Mouse (Mus musculus): Measurements from ENCODE around the gene Qser1. TPM values are rescaled to one million over a fixed set of nuclear protein-coding genes. Genes with fewer than 3 reads are reported as not detected.
A peak's percentile ranks its signal among the peaks of the same experiment; 100 is the strongest.
"Not testable (repeated sequence)": the region's sequence is repeated elsewhere in the genome, so short reads cannot be mapped to it uniquely, and the experiment has no call there.

The Qser1 gene
- total RNA-seq, 2 experiments from 2014 or later: 50.3 to 58.0 TPM

DNA sequence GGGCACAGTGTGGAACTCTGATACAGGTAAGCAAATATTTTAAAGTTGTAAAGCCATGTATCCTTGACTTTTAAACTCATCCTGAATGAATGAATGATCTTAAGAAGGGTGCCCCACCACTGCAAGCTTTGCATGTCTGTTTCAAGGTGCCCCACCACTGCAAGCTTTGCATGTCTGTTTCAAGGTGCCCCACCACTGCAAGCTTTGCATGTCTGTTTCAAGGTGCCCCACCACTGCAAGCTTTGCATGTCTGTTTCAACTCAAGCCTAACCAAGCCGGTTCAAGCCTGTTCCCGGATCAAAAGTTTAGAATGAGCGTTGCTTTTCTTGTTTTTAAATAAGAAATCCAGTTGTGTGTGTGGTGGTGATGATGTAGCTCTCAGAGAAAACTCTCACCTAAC is 2.2 kb upstream of the Qser1 start:
- intact Hi-C loops (cut with DNase I); DNase-seq: not testable (repeated sequence)

DNA sequence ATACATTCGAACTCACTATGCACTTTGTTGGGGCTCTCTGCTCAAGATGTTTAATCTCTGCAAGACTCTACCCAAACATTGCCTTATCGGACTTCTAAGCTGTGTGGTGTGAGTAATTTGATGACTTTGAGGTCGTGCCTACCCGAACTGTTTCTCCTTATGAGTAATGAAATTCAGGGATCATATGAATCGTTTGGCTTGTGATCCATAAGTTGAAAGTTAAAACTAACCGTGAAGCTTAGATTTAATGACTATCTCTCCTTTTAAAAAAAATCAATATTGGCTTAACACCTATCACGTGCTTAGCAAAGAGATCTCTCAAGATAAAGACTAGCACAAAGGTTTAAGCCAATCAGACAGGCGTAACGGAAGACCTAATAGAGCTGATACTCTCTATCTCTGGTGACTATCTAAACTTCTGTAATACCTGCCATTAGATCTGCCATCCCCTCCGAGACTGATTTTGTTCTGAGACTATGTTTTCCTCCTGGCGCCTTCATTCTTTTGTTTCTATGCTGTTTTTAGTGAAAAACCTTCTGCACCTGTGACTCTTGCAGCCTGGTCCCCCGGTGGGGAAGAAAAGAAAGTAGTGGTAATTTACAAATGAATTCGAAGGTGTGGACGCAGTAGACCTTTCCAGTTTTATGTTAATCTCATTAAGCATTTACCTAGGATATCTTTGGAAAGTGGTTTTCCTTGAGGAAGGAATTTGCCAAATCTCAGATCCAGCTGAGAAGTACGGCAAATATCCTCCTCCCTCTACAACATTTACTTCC is 1.2 kb upstream of the Qser1 start:
- intact Hi-C loops (cut with DNase I): no loop called here

DNA sequence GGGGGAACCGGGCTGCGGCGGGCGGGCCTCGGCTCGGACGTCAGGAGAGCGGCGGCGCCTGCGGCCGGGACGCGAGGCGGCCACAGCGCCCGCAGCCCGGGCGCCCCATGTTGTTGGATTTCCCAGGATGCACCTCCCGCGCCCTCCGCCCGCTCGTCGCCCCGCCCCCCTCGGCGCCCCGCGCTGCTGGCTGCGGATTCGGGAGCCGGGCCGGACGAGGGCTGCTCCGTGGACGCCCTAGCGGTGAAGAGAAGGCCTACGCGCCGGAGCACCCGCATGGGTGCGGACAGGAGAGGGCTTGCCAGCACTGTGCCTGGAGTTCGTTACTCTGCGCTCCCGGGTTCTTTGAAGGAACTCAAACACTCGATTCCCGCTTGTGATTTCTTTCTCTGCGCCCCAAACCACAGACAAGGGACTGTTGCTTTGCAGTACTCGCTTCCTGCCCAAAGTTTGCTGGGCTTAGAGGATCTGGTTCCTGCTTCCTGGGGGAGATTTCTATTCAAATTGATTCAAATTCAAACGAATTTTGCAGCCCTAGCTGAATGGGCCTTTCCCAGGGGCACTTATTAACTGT is 393 bp upstream of the Qser1 start:
- intact Hi-C loops (cut with DNase I): no loop called here
- peak; percentile 87 to 89 for DNase-seq

More for the DNA sequence above, 1.2 kb upstream of the Qser1 start:
- no peak for DNase-seq

DNA sequence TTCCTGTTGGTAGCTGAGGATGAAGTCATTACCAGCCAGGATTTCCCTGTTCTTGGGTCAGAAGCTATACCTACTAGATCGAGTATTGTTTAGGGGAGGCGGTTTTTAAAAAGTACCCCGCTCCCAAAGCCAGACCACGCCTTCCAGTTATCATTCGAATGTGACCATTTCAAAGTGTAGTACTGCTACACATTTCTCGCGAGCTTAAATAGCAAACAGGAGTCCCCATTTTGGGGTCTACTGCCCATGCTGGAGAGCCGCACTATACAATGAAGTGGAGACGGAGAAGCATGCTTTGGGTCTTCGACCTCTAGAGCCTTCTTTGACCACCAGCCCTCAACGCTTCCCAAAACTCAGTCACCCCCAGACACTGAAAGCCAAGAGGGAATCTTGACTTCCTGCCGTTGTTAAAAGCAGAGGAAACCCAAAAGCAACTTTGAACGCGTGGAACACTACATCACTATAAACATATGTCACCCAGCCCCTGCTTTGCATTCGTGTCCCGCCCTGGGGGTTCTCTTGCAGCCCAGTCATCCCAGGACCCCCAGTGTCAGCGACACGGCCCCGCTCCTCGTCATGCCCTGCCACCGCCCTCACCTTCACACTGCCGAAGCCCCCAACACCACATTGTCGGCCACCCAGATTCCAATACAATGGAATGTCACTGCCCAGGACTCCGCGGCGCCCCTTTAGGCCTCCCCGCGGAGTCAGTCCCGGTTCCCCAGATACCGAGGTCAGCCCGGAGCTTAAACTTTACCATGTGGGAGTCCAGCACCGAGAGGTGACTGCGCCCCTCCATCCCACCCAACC is 794 bp downstream of the Qser1 start:
- intact Hi-C loops (cut with DNase I): no loop called here
- DNase-seq: peak in 1 of 2 experiments; percentile 32

DNA sequence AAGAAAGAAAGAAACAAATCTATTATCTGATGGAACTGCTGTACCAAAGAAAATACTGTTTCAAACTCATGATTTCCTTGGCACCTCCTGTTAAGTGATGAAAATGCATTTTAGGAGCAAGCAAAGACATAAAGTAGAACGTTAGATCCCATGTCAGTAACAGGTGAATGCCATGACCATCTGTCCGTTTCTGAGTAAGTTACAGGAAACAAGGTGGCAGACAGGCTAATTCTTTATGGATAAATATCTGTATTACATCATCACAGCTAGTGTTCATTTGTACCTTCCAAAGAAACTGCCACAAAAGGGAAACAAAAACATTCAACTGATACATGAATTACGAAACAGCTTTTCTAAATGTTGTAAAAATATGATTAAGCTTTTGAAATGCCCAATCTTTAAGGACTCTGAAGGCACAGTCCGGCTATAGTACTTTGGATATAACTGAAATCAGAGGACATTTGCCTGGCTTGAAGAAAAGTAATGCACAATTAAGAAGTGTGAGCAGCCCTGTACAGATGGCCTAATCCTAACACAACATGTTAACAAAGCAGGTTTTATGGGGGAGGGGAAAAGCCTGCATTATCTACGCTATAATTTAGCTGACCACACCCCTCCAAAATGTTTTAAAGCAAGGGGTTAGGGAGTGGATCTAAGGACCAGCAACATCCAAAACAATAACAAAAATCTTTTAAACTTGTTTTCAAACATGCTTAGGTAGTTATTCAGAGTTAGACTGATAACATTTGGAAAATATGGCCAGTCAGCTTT is 2.2 kb downstream of the Qser1 start:
- intact Hi-C loops (cut with DNase I): no loop called here
- no peak for DNase-seq

DNA sequence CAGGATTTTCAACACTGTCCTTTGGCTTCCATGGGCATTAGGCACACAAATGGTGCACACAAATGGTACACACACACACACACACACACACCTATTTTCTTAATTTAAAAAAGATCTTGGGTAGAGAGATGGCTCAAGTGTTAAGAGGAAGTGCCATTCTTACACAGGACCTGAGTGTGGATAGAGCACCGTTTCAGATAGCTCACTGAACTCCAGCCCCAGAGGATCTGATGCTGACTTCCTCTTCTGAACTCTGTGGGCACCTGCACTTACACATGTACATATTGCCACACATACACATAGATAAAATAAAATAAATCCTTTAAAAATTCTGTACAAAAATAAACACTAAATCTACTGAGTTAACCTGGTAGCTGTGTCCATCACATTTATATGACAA is 11.1 kb downstream of the Qser1 start:
- intact Hi-C loops (cut with DNase I): no loop called here
- DNase-seq: no peak

DNA sequence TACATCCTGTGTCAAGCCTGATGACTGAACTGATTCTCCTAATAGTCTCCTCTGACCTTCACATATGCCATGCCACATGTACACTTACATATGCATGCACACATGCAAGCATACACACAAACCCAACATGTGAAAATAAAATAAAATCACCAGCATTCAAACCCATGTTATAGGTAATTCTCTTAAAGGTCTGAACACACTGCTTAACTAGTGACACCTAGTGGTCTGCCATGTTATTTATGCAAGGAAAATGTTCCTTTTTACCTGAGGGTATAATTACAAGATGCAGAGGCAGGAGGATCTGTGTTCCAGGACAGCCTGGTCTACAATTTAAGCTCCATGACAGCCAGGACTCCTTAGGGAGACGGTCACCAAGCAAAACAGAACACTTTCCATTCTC is 41.8 kb downstream of the Qser1 start:
- DNase-seq: no peak
- intact Hi-C loops (cut with DNase I): loop anchor here (2.0 kb wide), 1 partner anchor 90 kb away; no protein-coding TSS in a partner anchor

DNA sequence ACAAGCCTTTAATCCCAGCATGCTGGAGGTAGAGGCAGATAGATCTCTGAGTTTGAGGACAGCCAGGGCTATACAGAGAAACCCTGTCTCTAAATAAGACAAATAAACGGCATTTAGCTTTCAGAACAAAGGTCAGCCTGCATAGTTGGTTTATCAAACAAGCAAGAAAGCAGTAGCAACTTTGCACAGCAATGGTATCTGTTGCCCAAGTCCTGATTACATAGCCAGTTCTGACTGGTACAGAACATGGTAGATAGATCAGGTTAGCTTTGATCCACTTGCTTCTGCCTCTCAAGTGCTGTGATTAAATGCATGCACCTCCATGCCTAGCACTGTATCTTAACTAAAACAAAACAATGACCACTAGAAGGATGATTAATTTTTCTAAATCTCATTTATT is 47.9 kb downstream of the Qser1 start:
- intact Hi-C loops (cut with DNase I): no loop called here
- no peak for DNase-seq

DNA sequence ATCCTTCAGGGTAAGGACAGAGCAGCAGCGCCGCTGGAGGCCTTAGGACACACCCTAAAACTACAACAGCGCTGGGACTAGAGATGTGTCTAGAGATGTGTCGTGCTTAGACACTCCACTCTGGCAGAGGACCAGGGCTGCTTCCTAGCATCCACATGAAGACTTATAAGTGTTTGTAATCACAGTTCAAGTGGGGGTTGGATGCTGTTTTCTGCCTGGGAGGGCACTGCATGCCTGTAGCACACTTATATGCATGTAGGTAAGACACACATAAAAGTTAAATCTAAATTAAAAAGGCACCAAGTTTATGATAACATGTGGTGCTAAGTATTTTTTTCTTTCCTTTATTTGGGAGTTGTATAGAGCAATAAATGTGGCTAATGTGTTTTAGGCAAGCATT is 52.5 kb downstream of the Qser1 start:
- DNase-seq: no peak
- intact Hi-C loops (cut with DNase I): no loop called here

DNA sequence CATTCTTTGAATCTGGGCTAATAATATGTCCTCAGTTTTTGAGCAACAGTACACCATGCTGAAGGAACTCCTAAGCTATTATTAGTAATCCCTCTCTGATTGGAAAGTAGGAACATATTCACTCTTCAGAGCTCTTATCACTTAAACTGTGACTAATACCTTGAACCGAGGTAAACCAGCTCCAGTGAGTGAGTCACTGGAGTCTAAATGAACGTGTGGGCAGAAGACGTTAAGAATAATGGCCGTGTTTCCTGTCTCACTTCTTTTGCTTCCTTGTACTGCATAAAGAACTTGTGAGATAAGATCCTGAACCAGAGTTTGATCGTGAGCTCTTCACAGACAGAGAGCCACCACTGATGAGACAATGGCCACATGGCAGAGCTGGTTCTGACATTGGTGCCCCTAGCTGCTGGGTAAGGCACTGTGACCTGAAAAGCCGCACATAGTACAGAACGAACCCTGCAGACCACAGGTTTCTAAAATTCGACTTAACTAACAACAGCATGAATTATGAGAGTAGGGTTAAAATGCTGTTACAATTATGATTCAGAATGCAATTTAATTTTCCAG is 53.3 kb downstream of the Qser1 start:
- intact Hi-C loops (cut with DNase I): no loop called here
- no peak for DNase-seq

DNA sequence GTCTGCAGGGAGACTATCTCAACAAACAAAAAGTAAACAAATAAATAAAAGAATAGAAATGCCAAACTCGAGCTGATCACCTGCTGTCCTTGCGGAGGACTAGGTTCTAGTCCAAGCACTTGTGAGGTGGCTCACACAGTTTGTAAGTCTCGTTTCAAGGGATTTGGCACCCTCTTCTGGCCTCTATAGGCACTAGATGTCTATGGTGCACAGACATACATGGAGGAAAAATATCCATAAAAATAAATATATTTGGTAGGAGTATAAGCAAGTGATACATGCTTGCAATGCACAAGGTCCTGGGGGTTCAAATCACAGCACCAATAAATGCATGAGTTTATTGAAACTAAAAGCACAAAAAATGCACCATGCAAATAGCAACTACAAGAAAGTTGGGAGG is 65.9 kb downstream of the Qser1 start:
- no peak for DNase-seq
- intact Hi-C loops (cut with DNase I): loop anchor here (5.0 kb wide), 1 partner anchor 63 kb away; no protein-coding TSS in a partner anchor

DNA sequence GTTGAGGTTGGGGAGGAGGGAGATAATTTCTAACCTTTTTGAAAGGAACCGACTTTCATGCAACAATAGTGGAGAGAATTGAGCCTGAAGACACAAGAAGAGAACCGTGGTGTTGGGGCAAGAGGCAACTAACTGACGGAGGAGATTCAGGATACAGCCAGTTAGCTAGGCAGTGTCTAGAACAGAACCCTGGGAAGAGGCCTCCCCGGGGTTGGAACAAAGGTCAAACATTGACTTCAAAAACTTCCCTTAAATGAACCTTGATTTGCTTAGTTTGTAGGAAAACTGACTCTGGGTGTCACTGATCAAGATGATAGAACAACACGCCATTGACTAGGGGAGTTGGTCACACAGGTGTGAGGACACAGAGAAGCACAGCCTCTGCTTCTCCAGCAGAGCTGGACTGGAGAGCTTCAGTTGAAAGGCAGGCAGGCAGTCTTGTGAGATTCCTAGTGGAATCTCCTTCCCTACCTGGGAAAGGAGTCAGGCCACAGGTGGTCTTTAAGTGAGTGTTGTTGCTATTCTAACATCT is 67.8 kb downstream of the Qser1 start:
- intact Hi-C loops (cut with DNase I): no loop called here
- no peak for DNase-seq

DNA sequence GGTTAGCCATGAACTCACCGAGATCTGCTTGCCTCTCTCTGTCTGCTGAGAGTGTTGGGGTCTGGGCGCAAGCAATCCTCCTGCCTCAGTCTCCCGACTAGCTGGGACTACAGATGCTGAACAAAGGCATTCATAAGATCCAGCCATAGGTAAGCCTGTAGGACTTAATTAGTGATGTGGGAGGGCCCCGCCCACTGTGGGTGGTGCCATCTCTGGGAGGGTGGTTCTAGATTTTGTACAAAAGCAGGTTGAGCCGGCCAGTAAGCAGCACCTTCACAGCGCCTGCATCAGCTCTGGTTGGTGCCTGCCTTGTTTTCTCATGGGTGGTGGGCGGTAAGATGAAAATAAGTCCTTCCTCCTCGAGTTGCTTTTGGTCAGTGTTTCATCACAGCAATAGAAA is 70.3 kb downstream of the Qser1 start:
- no peak for DNase-seq
- intact Hi-C loops (cut with DNase I): no loop called here

DNA sequence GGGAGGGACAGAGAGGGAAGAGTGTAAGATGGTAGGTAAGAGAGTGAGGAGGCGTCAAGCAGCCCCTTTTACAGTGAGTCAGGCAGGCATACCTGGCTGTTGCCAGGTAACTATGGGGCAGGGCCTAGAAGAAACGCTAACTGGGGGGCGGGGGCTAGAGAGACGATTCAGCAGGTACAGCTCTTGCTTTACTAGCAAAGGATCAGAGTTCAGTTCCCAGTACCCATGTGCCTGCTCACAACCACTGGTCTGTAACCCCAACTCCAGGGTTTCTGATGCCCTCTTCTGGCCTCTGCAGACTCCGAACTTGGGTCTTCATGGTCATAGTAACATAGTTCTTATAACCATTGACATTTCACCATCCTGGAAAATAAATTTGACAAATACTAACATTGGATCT is 72.6 kb downstream of the Qser1 start:
- DNase-seq: no peak
- intact Hi-C loops (cut with DNase I): no loop called here

DNA sequence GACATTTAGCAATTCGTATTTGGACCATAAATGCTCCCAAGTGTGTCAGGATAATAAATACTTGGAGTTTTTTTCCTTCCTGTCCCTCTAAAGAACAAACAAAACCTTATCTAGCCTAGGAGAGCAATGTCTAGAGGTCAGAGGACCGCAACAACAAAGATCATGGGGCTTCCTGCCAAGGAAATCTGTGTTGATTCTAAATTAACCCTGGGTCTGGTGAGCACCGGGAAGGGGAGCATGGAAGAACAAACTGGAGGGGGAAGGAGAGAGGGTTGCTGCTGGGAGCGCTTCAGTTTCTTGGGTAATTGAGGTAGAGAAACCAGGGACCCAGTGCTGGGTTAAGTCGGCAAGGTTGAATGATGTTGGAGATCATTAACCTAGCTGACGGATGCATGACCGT is 73.4 kb downstream of the Qser1 start:
- intact Hi-C loops (cut with DNase I): no loop called here
- DNase-seq: no peak

DNA sequence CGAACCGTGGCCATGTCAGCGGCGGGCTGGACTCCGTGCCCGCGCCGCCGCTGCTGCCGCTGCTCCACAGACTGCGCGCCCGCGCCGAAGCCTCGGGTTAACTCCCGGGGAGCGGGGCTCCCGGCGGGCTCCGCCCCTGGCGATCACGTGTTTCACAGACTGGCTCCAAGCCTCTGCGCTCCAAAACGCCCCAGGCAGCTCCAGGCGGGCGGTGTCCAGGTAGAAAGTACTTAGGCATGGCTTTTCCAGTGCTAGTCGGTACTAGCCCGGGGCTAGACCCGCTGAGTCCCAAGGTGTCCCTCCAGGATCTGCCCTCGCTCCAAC is 73.9 kb downstream of the Qser1 start, which contains the start of gene Depdc7:
Gene Depdc7, minus strand, starts transcription at position 138 of the 324 bp plus-strand sequence.
- intact Hi-C loops (cut with DNase I): no loop called here
- DNase-seq: peak; percentile 85

DNA sequence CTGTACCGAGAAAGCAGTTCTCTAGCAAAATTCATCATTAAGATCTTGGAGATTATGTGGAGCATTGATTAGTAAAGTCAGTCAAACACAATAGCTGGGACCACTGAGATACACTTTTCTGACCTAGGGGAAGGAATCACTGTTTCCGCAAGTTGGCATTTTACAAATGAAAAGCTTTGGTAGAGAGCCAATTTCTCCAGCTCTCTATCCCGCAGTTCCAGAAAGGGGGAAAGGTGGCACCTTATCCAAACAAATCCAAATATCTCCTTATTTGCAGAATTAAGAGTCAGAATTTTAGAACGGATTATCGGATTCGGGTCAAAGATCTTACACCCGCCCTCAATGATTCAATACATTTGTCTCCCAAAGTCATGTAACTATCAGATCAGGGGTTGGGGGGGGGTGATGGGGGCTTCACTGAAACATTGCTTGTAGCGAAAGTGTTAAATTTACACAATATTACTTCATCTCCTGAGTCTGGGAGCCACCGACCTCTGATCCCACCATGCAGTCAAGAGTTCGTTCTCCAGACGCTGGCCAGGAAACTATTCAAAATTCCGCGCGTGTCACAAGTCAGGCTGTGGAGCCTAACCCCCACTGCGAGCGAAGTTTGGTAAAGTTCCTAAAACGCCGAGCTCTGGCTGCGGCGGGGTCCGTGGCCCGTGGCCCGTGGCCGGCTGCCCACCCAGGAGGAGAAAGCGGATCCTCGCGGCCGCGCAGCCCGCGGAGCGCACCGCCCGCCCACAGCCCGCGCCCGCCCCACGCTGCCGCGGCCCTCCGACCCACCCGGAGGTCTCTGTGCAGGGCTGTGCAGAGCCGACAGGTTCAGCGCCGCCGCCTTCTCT is 74.4 kb downstream of the Qser1 start:
- intact Hi-C loops (cut with DNase I): no loop called here

DNA sequence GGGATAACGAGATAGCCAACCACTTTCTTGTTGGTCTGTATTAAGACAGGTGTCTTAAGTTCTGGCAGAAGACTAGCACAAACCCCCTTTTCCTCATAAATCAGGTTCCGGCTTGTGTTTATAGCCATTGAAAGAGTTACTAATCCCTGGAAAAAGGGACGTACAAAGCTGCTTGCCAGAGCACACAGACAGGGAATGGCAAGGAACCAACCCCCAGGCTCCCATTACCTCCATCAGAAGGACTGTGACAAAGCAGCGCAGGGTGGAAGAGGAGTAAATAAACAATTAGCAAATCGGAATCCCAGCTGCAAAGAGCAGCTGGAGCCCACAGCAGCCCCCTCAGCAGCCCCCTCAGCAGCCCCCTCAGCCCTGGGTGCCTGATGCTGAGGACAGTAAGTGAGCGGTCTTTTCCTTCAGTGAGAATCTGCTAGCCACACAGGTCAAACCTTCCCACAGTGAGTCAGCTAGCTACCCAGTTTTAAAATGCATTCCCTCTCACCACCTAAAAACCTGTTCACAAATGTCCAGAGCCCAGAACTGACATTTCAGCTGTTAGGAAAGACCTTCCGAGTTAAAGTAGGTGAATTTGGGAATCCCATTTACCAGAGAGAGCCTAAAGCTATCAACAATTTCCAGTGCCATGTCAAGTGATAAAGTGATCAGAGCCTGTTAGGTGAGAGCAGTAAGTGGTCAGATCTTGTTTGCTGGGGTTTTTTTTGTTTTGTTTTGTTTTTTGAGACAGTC is 75.4 kb downstream of the Qser1 start:
- DNase-seq: no peak
- intact Hi-C loops (cut with DNase I): no loop called here

More for the DNA sequence above, 74.4 kb downstream of the Qser1 start:
- no peak for DNase-seq

All from gastrocnemius, postnatal 36 days (tissue).